Mouse (Mus musculus) MEL (cell line): ENCODE data around the gene Dzip1. TPM values are rescaled to one million over a fixed set of nuclear protein-coding genes. Genes with fewer than 3 reads are reported as not detected.

ENCODE experiments used
- DNase-seq: peaks from one replicate; pipeline ENCODE4 v3.0.0; 2011; ENCODE audit warnings: low read depth, low spot score
- H3K27ac ChIP-seq: 2 replicates; pipeline ENCODE4 v1.5.1; 2012; ENCODE audit warnings: low read depth, mild to moderate bottlenecking, control low read depth, low read length, moderate library complexity; ENCODE audit not compliant: control insufficient read depth
- H3K27me3 ChIP-seq, 2 experiments: fragments of 150-350 bp in 1 of 2; sonication (generic) in 1 of 2; 2 replicates each; pipeline ENCODE4 v1.6.1; 2012; ENCODE audit warnings: low read length in 2 of 2, mild to moderate bottlenecking in 2 of 2, improper control_type of control experiment in 1 of 2, moderate library complexity in 1 of 2; ENCODE audit not compliant: insufficient read depth in 2 of 2, control insufficient read depth in 1 of 2
- H3K36me3 ChIP-seq, 2 experiments: 2 replicates each; pipeline ENCODE4 v1.6.1; 2012 to 2014; ENCODE audit warnings: low read length in 2 of 2, improper control_type of control experiment in 1 of 2, inconsistent platforms in 1 of 2, mild to moderate bottlenecking in 1 of 2; ENCODE audit not compliant: insufficient read depth in 2 of 2, control insufficient read depth in 1 of 2
- H3K4me1 ChIP-seq, 2 experiments: fragments of 150-350 bp in 1 of 2; sonication (generic) in 1 of 2; 2 replicates each; pipeline ENCODE4 v1.6.1; 2012; ENCODE audit warnings: low read length in 2 of 2, improper control_type of control experiment in 1 of 2, mild to moderate bottlenecking in 1 of 2; ENCODE audit not compliant: insufficient read depth in 2 of 2, control insufficient read depth in 1 of 2
- H3K4me3 ChIP-seq, 2 experiments: fragments of 150-350 bp in 1 of 2; sonication (generic) in 1 of 2; 2 replicates each; pipeline ENCODE4 v1.5.1; 2012; ENCODE audit warnings: low read depth in 2 of 2, low read length in 2 of 2, mild to moderate bottlenecking in 2 of 2, moderate library complexity in 2 of 2, control low read depth in 1 of 2, improper control_type of control experiment in 1 of 2; ENCODE audit not compliant: control insufficient read depth in 1 of 2, insufficient read depth in 1 of 2
- H3K79me2 ChIP-seq: 2 replicates; pipeline ENCODE4 v1.6.1; 2012; ENCODE audit warnings: mild to moderate bottlenecking, low read length, moderate library complexity; ENCODE audit not compliant: control insufficient read depth, poor library complexity, insufficient read depth
- H3K9ac ChIP-seq: 2 replicates; pipeline ENCODE4 v1.6.1; 2012; ENCODE audit warnings: low read depth, mild to moderate bottlenecking, control low read depth, low read length, moderate library complexity; ENCODE audit not compliant: control insufficient read depth, poor library complexity, severe bottlenecking
- H3K9me3 ChIP-seq: fragments of 150-350 bp; sonication (generic); replicated peaks from 2 replicates; pipeline ENCODE4 v1.6.1; 2012; ENCODE audit warnings: mild to moderate bottlenecking, low read length, improper control_type of control experiment, moderate library complexity; ENCODE audit not compliant: insufficient read depth
- BHLHE40 ChIP-seq: IDR thresholded peaks from 2 replicates; pipeline ENCODE4 v1.6.1; 2012; ENCODE audit warnings: low read depth, mild to moderate bottlenecking, inconsistent platforms, low read length, improper control_type of control experiment, borderline replicate concordance
- CHD1 ChIP-seq: IDR thresholded peaks from 2 replicates; pipeline ENCODE4 v1.6.1; 2012; ENCODE audit warnings: low read depth, mild to moderate bottlenecking, inconsistent platforms, low read length, improper control_type of control experiment
- E2F4 ChIP-seq: IDR thresholded peaks from 2 replicates; pipeline ENCODE4 v1.6.1; 2011; ENCODE audit warnings: low read depth, low read length, improper control_type of control experiment, borderline replicate concordance
- ELF1 ChIP-seq: IDR thresholded peaks from 2 replicates; pipeline ENCODE4 v1.6.1; 2014; ENCODE audit warnings: low read depth, mild to moderate bottlenecking, inconsistent platforms, low read length, improper control_type of control experiment, moderate library complexity
- EP300 ChIP-seq, 2 experiments: IDR thresholded peaks; 2 replicates each; pipeline ENCODE4 v1.6.1; 2011; ENCODE audit warnings: improper control_type of control experiment in 2 of 2, low read length in 2 of 2, low read depth in 1 of 2, mild to moderate bottlenecking in 1 of 2
- HCFC1 ChIP-seq: IDR thresholded peaks from 2 replicates; pipeline ENCODE4 v1.6.1; 2012; ENCODE audit warnings: low read depth, mild to moderate bottlenecking, inconsistent platforms, low read length, improper control_type of control experiment, moderate library complexity
- MAFK ChIP-seq: IDR thresholded peaks from 2 replicates; pipeline ENCODE4 v1.6.1; 2011; ENCODE audit warnings: low read depth, mild to moderate bottlenecking, low read length, improper control_type of control experiment, borderline replicate concordance
- MEF2A ChIP-seq: IDR thresholded peaks from 2 replicates; pipeline ENCODE4 v1.6.1; 2014; ENCODE audit warnings: low read depth, mild to moderate bottlenecking, inconsistent platforms, low read length, improper control_type of control experiment; ENCODE audit not compliant: poor library complexity, insufficient replicate concordance, severe bottlenecking; ENCODE audit errors: extremely low read depth
- MXI1 ChIP-seq: IDR thresholded peaks from 2 replicates; pipeline ENCODE4 v1.6.1; 2011; ENCODE audit warnings: mild to moderate bottlenecking, low read depth, low read length, improper control_type of control experiment
- MYC ChIP-seq: IDR thresholded peaks from 2 replicates; pipeline ENCODE4 v1.6.1; 2011; ENCODE audit warnings: low read depth, mild to moderate bottlenecking, low read length, improper control_type of control experiment, moderate library complexity
- POLR2AphosphoS2 ChIP-seq: IDR thresholded peaks from 2 replicates; pipeline ENCODE4 v1.6.1; 2011; ENCODE audit warnings: low read length, improper control_type of control experiment
- RAD21 ChIP-seq: IDR thresholded peaks from 2 replicates; pipeline ENCODE4 v1.6.1; 2011; ENCODE audit warnings: mild to moderate bottlenecking, low read depth, low read length, improper control_type of control experiment
- RCOR1 ChIP-seq: IDR thresholded peaks from 2 replicates; pipeline ENCODE4 v1.6.1; 2012; ENCODE audit warnings: low read depth, mild to moderate bottlenecking, inconsistent platforms, low read length, improper control_type of control experiment
- SIN3A ChIP-seq: IDR thresholded peaks from 2 replicates; pipeline ENCODE4 v1.6.1; 2012; ENCODE audit warnings: low read length, improper control_type of control experiment, inconsistent platforms
- TAL1 ChIP-seq: IDR thresholded peaks from 2 replicates; pipeline ENCODE4 v1.6.1; 2012; ENCODE audit warnings: mild to moderate bottlenecking, inconsistent platforms, low read length, moderate library complexity, mixed read lengths
- TCF12 ChIP-seq: IDR thresholded peaks from 2 replicates; pipeline ENCODE4 v1.6.1; 2014; ENCODE audit warnings: low read depth, mild to moderate bottlenecking, inconsistent platforms, low read length, improper control_type of control experiment, moderate library complexity
- USF2 ChIP-seq, 2 experiments: IDR thresholded peaks; 2 replicates each; pipeline ENCODE4 v1.6.1; 2011 to 2012; ENCODE audit warnings: improper control_type of control experiment in 2 of 2, low read length in 2 of 2, borderline replicate concordance in 1 of 2, inconsistent platforms in 1 of 2, low read depth in 1 of 2, mild to moderate bottlenecking in 1 of 2; ENCODE audit not compliant: insufficient read depth in 1 of 2
- ZC3H11A ChIP-seq: IDR thresholded peaks from 2 replicates; pipeline ENCODE4 v1.6.1; 2012; ENCODE audit warnings: low read depth, mild to moderate bottlenecking, inconsistent platforms, low read length, improper control_type of control experiment
- ZNF384 ChIP-seq: IDR thresholded peaks from 2 replicates; pipeline ENCODE4 v1.6.1; 2012; ENCODE audit warnings: low read depth, mild to moderate bottlenecking, inconsistent platforms, low read length, improper control_type of control experiment
- polyA plus RNA-seq, 2 experiments: library from polyadenylated mRNA; stranded (reverse) in 1 of 2; unstranded in 1 of 2; fragments of >175 nt in 1 of 2; fragments of >200 nt in 1 of 2; gene quantifications; 2 replicates each; pipeline versions ENCODE4 v1.2.1 to v1.2.4; 2012; ENCODE audit warnings: low replicate concordance in 2 of 2, low read depth in 1 of 2; ENCODE audit not compliant: insufficient read length in 2 of 2, insufficient read depth in 1 of 2, missing spikeins in 1 of 2
- total RNA-seq: library from RNA; depleted of rRNA; stranded (reverse); fragments of 300-350 nt; gene quantifications from 2 replicates; pipeline ENCODE4 v1.2.3, GENCODE M21; 2012

The Dzip1 gene
- total and polyA plus RNA-seq, 3 experiments = 0.35 to 1.8 TPM; not detected in 1

- Histone ChIP-seq H3K9me3 (no peaks in the 10 kb centered on the region), H3K4me1 (0 out of 4 replicates have a peak, but pooled peaks cover 0 to 2% of the 10 kb centered on the region in 2 experiments), H3K79me2 (peaks cover 28% of the 10 kb centered on the region), H3K27ac (no peak overlapping the region), H3K36me3 (peaks cover 0 to 11% of the 10 kb centered on the region in 2 experiments; a peak in 2 of 4 replicates), H3K9ac (no peak overlapping the region), H3K27me3 (no peaks in the 10 kb centered on the region), H3K4me3 (no peak overlapping the region)
- no peak for TF ChIP-seq ZC3H11A
- TF ChIP-seq ELF1 = no peak
- TF ChIP-seq RCOR1 = no peak
- no peak for TF ChIP-seq CHD1
- TF ChIP-seq BHLHE40 = no peak
- TF ChIP-seq MAFK = no peak
- no peak for TF ChIP-seq MXI1
- no peak for TF ChIP-seq TCF12
- TF ChIP-seq USF2 (IDR thresholded peaks at IDR 0.05; ENCODE audit: borderline replicate concordance in 1 of 2, insufficient read depth in 1 of 2, low read depth in 1 of 2, low read length in 2 of 2) = no peak
- TF ChIP-seq POLR2AphosphoS2 = no peak
- no peak for TF ChIP-seq MEF2A
- TF ChIP-seq TAL1 = no peak
- no peak for TF ChIP-seq E2F4
- no peak for TF ChIP-seq HCFC1
- no peak for TF ChIP-seq ZNF384
- no peak for TF ChIP-seq RAD21
- TF ChIP-seq EP300 (IDR thresholded peaks at IDR 0.05; ENCODE audit: low read depth in 1 of 2, low read length in 2 of 2) = no peak
- no peak for TF ChIP-seq SIN3A
- no peak for DNase-seq
Measured at GRCm38 (mm10) chr14:118940796-118941495, 15.7 kb upstream of the Dzip1 start.

DNA sequence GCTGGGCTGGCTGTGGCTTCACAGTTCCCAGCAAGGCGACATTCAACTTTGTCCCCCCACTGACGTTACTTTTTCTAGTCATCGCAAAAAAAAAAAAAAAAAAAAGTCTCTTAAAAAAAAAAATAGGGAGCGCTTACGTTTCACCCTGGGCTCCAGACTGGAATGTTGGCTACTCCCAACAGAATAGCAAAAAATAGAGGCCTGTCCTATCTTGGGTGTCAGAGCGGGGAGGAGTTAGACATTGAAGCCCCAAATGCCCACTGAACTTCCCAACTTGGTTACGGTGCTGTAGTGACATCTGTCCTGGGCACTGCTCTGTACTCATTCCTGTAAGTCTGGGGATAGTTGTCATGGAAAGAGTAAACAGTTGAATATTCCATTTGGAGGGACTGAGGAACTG, 13.3 kb upstream of the Dzip1 start:
- no peaks in the 10 kb centered on the region for H3K4me1 ChIP-seq
- DNase-seq = peak; percentile 24
- H3K9me3 ChIP-seq = no peaks in the 10 kb centered on the region
- H3K4me3 ChIP-seq = peak overlapping the region; percentile 95 to 98
- H3K79me2 ChIP-seq = peaks cover 24% of the 10 kb centered on the region
- TF ChIP-seq MYC (no peak), ZNF384 (peak; percentile 54; the same call in 1 of the 2 replicates)
- no peak overlapping the region; the same call in 1 of the 2 replicates for H3K27ac ChIP-seq
- peak overlapping the region; percentile 96 for H3K9ac ChIP-seq
- peaks cover 0 to 6% of the 10 kb centered on the region in 2 experiments; a peak in 2 of 4 replicates for H3K36me3 ChIP-seq
- H3K27me3 ChIP-seq = no peaks in the 10 kb centered on the region
